Mouse (Mus musculus): ENCODE results near the gene Mdm1.
"Not testable (repeated sequence)": the region's sequence is repeated elsewhere in the genome, so short reads cannot be mapped to it uniquely, and the experiment has no call there.

Mdm1 gene

GRCm38 (mm10) chr10:118125236-118125635, 16.4 kb upstream of the Mdm1 start:
- no peak for DNase-seq

- DNase-seq, result no peak
These were observed 15.7 kb upstream of the Mdm1 start for GRCm38 (mm10) chr10:118125776-118126445.

GRCm38 (mm10) chr10:118129001-118129682, 12.5 kb upstream of the Mdm1 start:
- DNase-seq, result peak; percentile 31

- no peak for DNase-seq
These were observed 11.6 kb upstream of the Mdm1 start for GRCm38 (mm10) chr10:118130016-118130415.

GRCm38 (mm10) chr10:118132993-118133392, 8.6 kb upstream of the Mdm1 start:
- DNase-seq, result no peak

GRCm38 (mm10) chr10:118138508-118138907, 3.1 kb upstream of the Mdm1 start:
- no peak for DNase-seq

GRCm38 (mm10) chr10:118139837-118140570, 1.6 kb upstream of the Mdm1 start:
- DNase-seq, result no peak

- no peak for DNase-seq
These were observed 532 bp downstream of the Mdm1 start for GRCm38 (mm10) chr10:118141884-118142801.

- DNase-seq, result no peak
These were observed 7.8 kb downstream of the Mdm1 start for GRCm38 (mm10) chr10:118149381-118149780.

- no peak for DNase-seq
These were observed 9.3 kb downstream of the Mdm1 start for GRCm38 (mm10) chr10:118150866-118151265.

GRCm38 (mm10) chr10:118155932-118156331, 14.3 kb downstream of the Mdm1 start:
- no peak for DNase-seq

- DNase-seq, result no peak
These were observed 19.5 kb downstream of the Mdm1 start for GRCm38 (mm10) chr10:118161131-118161530.

GRCm38 (mm10) chr10:118169212-118169611, 27.6 kb downstream of the Mdm1 start:
- no peak for DNase-seq

GRCm38 (mm10) chr10:118172416-118172815, 30.8 kb downstream of the Mdm1 start:
- no peak for DNase-seq

GRCm38 (mm10) chr10:118172876-118173275, 31.3 kb downstream of the Mdm1 start:
- DNase-seq, result no peak

GRCm38 (mm10) chr10:118175542-118175941, 33.9 kb downstream of the Mdm1 start:
- not testable (repeated sequence) for DNase-seq

GRCm38 (mm10) chr10:118178735-118179151, 37.1 kb downstream of the Mdm1 start:
- DNase-seq, result no peak

GRCm38 (mm10) chr10:118179265-118179664, 37.7 kb downstream of the Mdm1 start:
- DNase-seq, result no peak

GRCm38 (mm10) chr10:118195150-118195549, 53.5 kb downstream of the Mdm1 start:
- not testable (repeated sequence) for DNase-seq

GRCm38 (mm10) chr10:118204642-118205041, 63.0 kb downstream of the Mdm1 start, which contains the start of gene Il22:
Gene Il22 (plus strand): TSS chr10:118204942.
- DNase-seq, result no peak

- DNase-seq, result not testable (repeated sequence)
These were observed 74.2 kb downstream of the Mdm1 start for GRCm38 (mm10) chr10:118215719-118216393.
